Mouse (Mus musculus): ENCODE results near the gene Ptprg. TPM values are rescaled to one million over a fixed set of nuclear protein-coding genes. Genes with fewer than 3 reads are reported as not detected.

The Ptprg gene
- total and polyA plus RNA-seq, 3 experiments, result not detected

DNA sequence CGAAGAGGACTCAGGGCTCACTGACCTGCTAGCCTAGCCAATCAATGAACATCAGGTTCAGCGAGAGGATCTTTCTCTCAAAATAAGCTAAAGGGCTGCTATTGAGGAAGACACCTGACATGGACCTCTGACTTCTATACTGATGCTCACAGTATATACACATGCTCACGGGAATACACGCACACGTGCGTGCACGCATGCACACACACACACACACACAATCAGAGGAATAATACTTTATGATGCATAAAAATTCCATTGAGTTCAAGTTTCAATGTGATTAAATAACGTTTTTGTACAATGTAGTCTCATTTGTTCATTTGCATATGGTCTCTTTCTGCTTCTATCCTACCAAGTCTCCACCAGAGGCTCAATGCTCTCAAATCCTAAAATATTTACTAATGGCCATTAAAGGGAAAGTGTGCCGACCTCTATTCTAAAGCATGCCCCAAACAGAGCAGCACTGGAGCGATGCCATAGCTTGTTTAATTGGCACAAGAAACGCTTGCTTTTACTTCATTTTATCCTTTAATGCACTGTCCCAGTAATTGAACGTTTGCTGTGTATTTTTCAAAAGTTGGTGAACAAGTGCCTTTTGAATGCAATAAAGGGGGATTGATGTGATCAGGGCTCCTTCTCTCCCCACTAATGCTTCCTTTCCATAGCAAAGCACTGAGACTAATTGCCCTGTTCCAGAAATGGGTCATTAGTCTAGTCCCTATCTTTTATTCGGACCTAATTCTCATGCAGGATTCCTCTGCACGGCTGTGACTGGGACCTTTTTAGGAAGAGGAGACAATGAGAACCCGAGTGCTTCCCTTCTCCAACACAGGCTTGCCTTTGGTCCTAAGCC, 407.2 kb downstream of the Ptprg start:
- no peaks in the 10 kb centered on the region for H3K36me3 ChIP-seq (ENCODE audit: control insufficient read depth in 1 of 2, insufficient read depth in 2 of 2, low read length in 2 of 2)
- H3K27ac ChIP-seq (ENCODE audit: control insufficient read depth, low read depth, low read length), result no peak overlapping the region
- TF ChIP-seq CTCF (IDR thresholded peaks at IDR 0.05 in 2 of 3, conservative IDR thresholded peaks at IDR 0.05 in 1 of 3; ENCODE audit: control insufficient read depth in 1 of 3, insufficient read depth in 1 of 3, low read depth in 2 of 3, low read length in 3 of 3, poor library complexity in 1 of 3, severe bottlenecking in 1 of 3) (no peak), SIN3A (IDR thresholded peaks at IDR 0.05; ENCODE audit: low read length) (no peak), MAFK (IDR thresholded peaks at IDR 0.05; ENCODE audit: borderline replicate concordance, low read depth, low read length) (no peak), ELF1 (IDR thresholded peaks at IDR 0.05; ENCODE audit: low read depth, low read length) (no peak), ZMIZ1 (IDR thresholded peaks at IDR 0.05; ENCODE audit: low read depth, low read length) (no peak), EP300 (IDR thresholded peaks at IDR 0.05; ENCODE audit: low read depth in 1 of 2, low read length in 2 of 2) (no peak), GATA1 (IDR thresholded peaks at IDR 0.05; ENCODE audit: low read depth, low read length) (no peak), HCFC1 (IDR thresholded peaks at IDR 0.05; ENCODE audit: low read depth, low read length) (no peak), KAT2A (conservative IDR thresholded peaks at IDR 0.05; ENCODE audit: low read depth, low read length) (no peak), RCOR1 (IDR thresholded peaks at IDR 0.05; ENCODE audit: low read depth, low read length) (no peak)
- H3K4me1 ChIP-seq (ENCODE audit: control insufficient read depth in 1 of 2, insufficient read depth in 2 of 2, low read length in 2 of 2), result no peaks in the 10 kb centered on the region
- H3K79me2 ChIP-seq (ENCODE audit: control insufficient read depth, insufficient read depth, low read length, poor library complexity), result no peaks in the 10 kb centered on the region
- no peak for DNase-seq (ENCODE audit: low read depth, low spot score)
- no peaks in the 10 kb centered on the region for H3K27me3 ChIP-seq (ENCODE audit: control insufficient read depth in 1 of 2, insufficient read depth in 2 of 2, low read length in 2 of 2)
- no peak overlapping the region for H3K4me3 ChIP-seq (ENCODE audit: control insufficient read depth in 1 of 2, insufficient read depth in 1 of 2, low read depth in 2 of 2, low read length in 2 of 2)
- H3K9me3 ChIP-seq (replicated peaks; ENCODE audit: insufficient read depth, low read length), result no peaks in the 10 kb centered on the region
- no peak overlapping the region for H3K9ac ChIP-seq (ENCODE audit: control insufficient read depth, low read depth, low read length, poor library complexity, severe bottlenecking)

DNA sequence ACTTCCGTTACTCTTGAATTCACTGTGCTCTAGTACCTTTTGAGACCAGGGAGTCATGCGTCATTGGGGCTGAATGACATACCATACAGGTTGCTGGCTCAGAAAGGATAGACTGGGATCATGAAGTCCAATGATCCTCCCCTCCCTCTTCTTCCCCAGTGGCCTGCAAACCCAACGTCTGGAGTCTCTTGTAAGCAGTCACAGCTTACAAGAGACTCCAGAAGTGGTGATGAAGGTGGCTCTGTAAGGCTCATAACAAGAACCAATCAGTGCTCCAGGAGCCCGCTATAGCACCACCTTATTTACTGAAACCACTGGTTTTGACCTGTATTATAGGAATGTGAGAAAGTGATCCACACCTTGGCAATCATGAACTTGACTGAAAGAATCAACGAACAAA, 408.8 kb downstream of the Ptprg start:
- no peak for DNase-seq (ENCODE audit: low read depth, low spot score)
- H3K36me3 ChIP-seq (ENCODE audit: control insufficient read depth in 1 of 2, insufficient read depth in 2 of 2, low read length in 2 of 2), result no peaks in the 10 kb centered on the region

More for the DNA sequence above, 408.8 kb downstream of the Ptprg start:
- H3K27ac ChIP-seq (ENCODE audit: control insufficient read depth, low read depth, low read length), result no peak overlapping the region
- no peaks in the 10 kb centered on the region for H3K4me1 ChIP-seq (ENCODE audit: control insufficient read depth in 1 of 2, insufficient read depth in 2 of 2, low read length in 2 of 2)
- TF ChIP-seq ZKSCAN1 (IDR thresholded peaks at IDR 0.05; ENCODE audit: low read depth, low read length), result no peak
- no peak for TF ChIP-seq E2F4 (IDR thresholded peaks at IDR 0.05; ENCODE audit: borderline replicate concordance, low read depth, low read length)
- TF ChIP-seq GATA1 (IDR thresholded peaks at IDR 0.05; ENCODE audit: low read depth, low read length), result no peak
- no peak for TF ChIP-seq SIN3A (IDR thresholded peaks at IDR 0.05; ENCODE audit: low read length)
- no peak for TF ChIP-seq UBTF (IDR thresholded peaks at IDR 0.05; ENCODE audit: borderline replicate concordance, insufficient read depth, low read depth, low read length)
- no peak for TF ChIP-seq CTCF (IDR thresholded peaks at IDR 0.05 in 2 of 3, conservative IDR thresholded peaks at IDR 0.05 in 1 of 3; ENCODE audit: control insufficient read depth in 1 of 3, insufficient read depth in 1 of 3, low read depth in 2 of 3, low read length in 3 of 3, poor library complexity in 1 of 3, severe bottlenecking in 1 of 3)
- TF ChIP-seq RAD21 (IDR thresholded peaks at IDR 0.05; ENCODE audit: low read depth, low read length), result no peak
- TF ChIP-seq POLR2AphosphoS2 (IDR thresholded peaks at IDR 0.05; ENCODE audit: low read length), result no peak
- no peak for TF ChIP-seq POLR2A (IDR thresholded peaks at IDR 0.05; ENCODE audit: control insufficient read depth in 1 of 2, insufficient read depth in 1 of 2, low read depth in 1 of 2, low read length in 2 of 2, poor library complexity in 1 of 2)
- no peak for TF ChIP-seq TBP (IDR thresholded peaks at IDR 0.05; ENCODE audit: low read depth, low read length)
- no peak for TF ChIP-seq ETS1 (IDR thresholded peaks at IDR 0.05; ENCODE audit: low read depth, low read length)
- no peak for TF ChIP-seq MEF2A (IDR thresholded peaks at IDR 0.05; ENCODE audit: extremely low read depth, insufficient replicate concordance, low read depth, low read length, poor library complexity, severe bottlenecking)
- no peak for TF ChIP-seq USF2 (IDR thresholded peaks at IDR 0.05; ENCODE audit: borderline replicate concordance in 1 of 2, insufficient read depth in 1 of 2, low read depth in 1 of 2, low read length in 2 of 2)
- no peak for TF ChIP-seq NRF1 (IDR thresholded peaks at IDR 0.05; ENCODE audit: insufficient read depth, low read depth, low read length, poor library complexity, severe bottlenecking)
- TF ChIP-seq KAT2A (conservative IDR thresholded peaks at IDR 0.05; ENCODE audit: low read depth, low read length), result no peak
- no peak for TF ChIP-seq MYC (IDR thresholded peaks at IDR 0.05; ENCODE audit: low read depth, low read length)
- TF ChIP-seq MXI1 (IDR thresholded peaks at IDR 0.05; ENCODE audit: low read depth, low read length), result no peak
- no peak for TF ChIP-seq MYB (IDR thresholded peaks at IDR 0.05; ENCODE audit: low read depth, low read length)
- H3K9me3 ChIP-seq (replicated peaks; ENCODE audit: insufficient read depth, low read length), result no peaks in the 10 kb centered on the region
- no peaks in the 10 kb centered on the region for H3K79me2 ChIP-seq (ENCODE audit: control insufficient read depth, insufficient read depth, low read length, poor library complexity)
- H3K9ac ChIP-seq (ENCODE audit: control insufficient read depth, low read depth, low read length, poor library complexity, severe bottlenecking), result no peak overlapping the region
- H3K4me3 ChIP-seq (ENCODE audit: control insufficient read depth in 1 of 2, insufficient read depth in 1 of 2, low read depth in 2 of 2, low read length in 2 of 2), result no peak overlapping the region
- no peaks in the 10 kb centered on the region for H3K27me3 ChIP-seq (ENCODE audit: control insufficient read depth in 1 of 2, insufficient read depth in 2 of 2, low read length in 2 of 2)
